Mouse (Mus musculus): Measurements from ENCODE around the gene Ahsg.
"Not testable (repeated sequence)": the region's sequence is repeated elsewhere in the genome, so short reads cannot be mapped to it uniquely, and the experiment has no call there.

Gene Ahsg

GRCm38 (mm10) chr16:22941825-22942476 lies 50.9 kb downstream of the Ahsg start:
- not testable (repeated sequence) for DNase-seq

- no peak for DNase-seq
Observed at GRCm38 (mm10) chr16:22947371-22947770, 56.3 kb downstream of the Ahsg start.

Measured in spleen, adult 18-20 months (tissue).